Mouse (Mus musculus) cerebellum, adult 2 months (tissue): Measurements from ENCODE around the gene Pck2. TPM values are rescaled to one million over a fixed set of nuclear protein-coding genes. Genes with fewer than 3 reads are reported as not detected.
A peak's percentile ranks its signal among the peaks of the same experiment; 100 is the strongest.

Experiments used
- DNase-seq, 2 experiments: peaks; one replicate each; pipeline ENCODE4 v3.0.0; 2021
- H3K27ac ChIP-seq: fragments of 200-500 bp; 2 replicates; pipeline ENCODE4 v1.5.1; 2012; ENCODE audit warnings: low read length, control low read depth, inconsistent platforms; ENCODE audit not compliant: insufficient read depth
- H3K27me3 ChIP-seq: fragments of 200-500 bp; 2 replicates; pipeline ENCODE4 v1.6.1; 2012; ENCODE audit warnings: inconsistent platforms, mild to moderate bottlenecking, low read length, moderate library complexity; ENCODE audit not compliant: control insufficient read depth, insufficient read depth
- H3K4me1 ChIP-seq: fragments of 200-500 bp; 2 replicates; pipeline ENCODE4 v1.6.1; 2011; ENCODE audit warnings: low read length; ENCODE audit not compliant: control insufficient read depth, insufficient read depth
- H3K4me3 ChIP-seq: fragments of 200-500 bp; replicated peaks from 2 replicates; pipeline ENCODE3; 2011; ENCODE audit warnings: mild to moderate bottlenecking, low read depth, low read length, control low read depth; ENCODE audit not compliant: insufficient read depth
- CTCF ChIP-seq: fragments of 200-500 bp; IDR thresholded peaks from 2 replicates; pipeline ENCODE4 v1.5.1; 2011; ENCODE audit warnings: low read depth, mild to moderate bottlenecking, control low read depth, low read length, moderate library complexity, borderline replicate concordance; ENCODE audit not compliant: insufficient read depth
- POLR2A ChIP-seq: fragments of 200-500 bp; IDR thresholded peaks from 2 replicates; pipeline ENCODE4 v1.6.1; 2011; ENCODE audit warnings: low read length, control low read depth, borderline replicate concordance; ENCODE audit not compliant: insufficient read depth
- WGBS: fragments of 180-500 bp; shearing (Covaris S2); methylation state at CpG from one replicate; pipeline ENCODE4 v1.1.7; 2018; 5-methylcytosine and 5-hydroxymethylcytosine counted together
- polyA plus RNA-seq: library from polyadenylated mRNA; depleted of rRNA; stranded (reverse); fragments of >200 nt; gene quantifications from 2 replicates; pipeline ENCODE4 v1.2.3, GENCODE M21; 2012; rRNA removed

Gene Pck2
- polyA plus RNA-seq, 1 experiment = 44.8 TPM

DNA sequence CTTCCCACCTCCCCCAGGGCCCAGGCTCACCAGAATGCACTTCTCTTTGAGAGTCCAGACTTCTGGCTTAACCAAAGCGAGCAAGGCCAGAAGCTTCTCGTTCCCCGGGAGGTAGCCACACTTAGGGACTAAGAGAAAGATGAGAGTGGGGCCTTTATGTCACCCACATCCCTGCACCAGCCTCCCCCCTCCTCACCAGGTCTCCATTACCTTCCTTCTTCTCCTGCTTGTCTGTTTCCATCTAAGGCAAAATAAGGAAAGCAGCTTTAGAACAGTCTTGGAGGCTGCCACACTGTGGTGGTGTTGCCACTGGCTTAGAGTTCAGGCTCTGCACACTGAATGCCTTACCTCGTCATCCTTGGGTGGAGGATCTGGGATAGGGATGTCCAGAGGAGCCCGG, 49.2 kb downstream of the Pck2 start:
- Histone ChIP-seq H3K27me3 (no peaks in the 10 kb centered on the region), H3K4me1 (peaks cover 3% of the 10 kb centered on the region; the same call in 1 of the 2 replicates), H3K4me3 (no peak overlapping the region), H3K27ac (no peak overlapping the region)
- TF ChIP-seq POLR2A = no peak
- no peak for TF ChIP-seq CTCF
- 92% methylated on average over 5 of the region's 5 CpGs for WGBS
- no peak for DNase-seq

DNA sequence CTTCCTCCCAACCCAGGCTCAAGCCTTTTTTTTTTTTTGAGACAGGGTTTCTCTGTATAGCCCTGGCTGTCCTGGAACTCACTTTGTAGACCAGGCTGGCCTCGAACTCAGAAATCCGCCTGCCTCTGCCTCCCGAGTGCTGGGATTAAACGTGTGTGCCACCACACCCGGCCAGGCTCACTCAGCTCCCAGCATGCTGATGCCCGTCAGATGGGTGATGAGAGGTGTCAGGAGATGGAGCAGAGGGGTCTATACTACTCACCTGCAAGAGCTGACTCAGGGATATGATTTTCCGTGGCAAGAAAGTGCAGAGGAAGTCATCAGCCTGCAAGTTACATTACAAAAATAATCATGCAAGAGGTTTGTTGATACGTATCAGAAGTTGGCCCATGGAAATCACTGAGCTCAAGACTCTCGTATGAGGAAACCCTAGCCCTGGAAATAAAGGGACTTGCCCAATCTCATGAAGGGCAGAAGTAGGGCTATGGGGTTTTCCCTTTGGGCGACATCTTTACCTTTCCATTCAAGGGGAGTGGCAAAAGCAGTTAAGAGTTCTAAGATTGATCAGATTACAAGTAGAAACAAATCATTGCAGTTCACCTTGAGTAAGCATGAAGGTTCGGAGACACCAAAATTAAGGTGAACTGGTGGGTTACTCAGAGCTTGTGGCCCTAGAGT, 49.8 kb downstream of the Pck2 start:
- H3K4me1 ChIP-seq = peaks cover 3% of the 10 kb centered on the region; the same call in 1 of the 2 replicates
- WGBS = 84% methylated on average over 11 of the region's 11 CpGs
- DNase-seq = no peak
- no peak overlapping the region for H3K4me3 ChIP-seq
- no peak overlapping the region for H3K27ac ChIP-seq
- H3K27me3 ChIP-seq = no peaks in the 10 kb centered on the region
- TF ChIP-seq CTCF = no peak
- TF ChIP-seq POLR2A = no peak

DNA sequence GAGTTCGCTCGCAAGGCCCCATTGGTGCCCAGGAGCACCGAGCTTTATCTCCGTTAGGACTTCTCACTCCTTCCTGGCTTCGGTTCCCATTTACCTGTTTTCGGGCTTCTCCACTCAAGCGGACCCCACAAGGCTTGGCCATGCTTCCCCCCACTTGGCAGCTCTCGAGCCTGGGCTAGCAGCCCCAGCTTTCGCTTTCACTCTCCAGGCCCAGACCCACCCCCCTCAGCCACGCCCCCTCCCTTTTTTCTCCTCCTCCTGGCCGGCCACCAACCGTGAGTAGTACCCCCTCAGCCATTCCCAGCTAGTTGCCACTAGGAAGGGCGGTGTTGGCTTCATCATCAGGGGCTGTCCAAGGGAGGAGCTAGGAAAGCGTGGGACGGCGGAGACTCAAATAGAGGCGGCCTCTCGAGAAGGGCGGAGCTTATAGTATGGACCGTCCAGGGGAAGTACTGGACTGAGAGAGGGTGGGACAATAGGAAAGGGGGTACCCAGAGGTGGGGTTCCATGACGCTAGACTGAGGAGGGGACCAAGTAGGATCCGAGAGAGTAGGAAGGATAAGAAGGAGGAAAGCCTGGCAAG, 50.8 kb downstream of the Pck2 start, which contains the start of gene Psme2:
Gene Psme2 (minus strand): TSS at position 366 of the 583 bp plus-strand sequence.
- WGBS = under 1% methylated on average over 21 of the region's 22 CpGs
- H3K4me1 ChIP-seq = no peaks in the 10 kb centered on the region
- no peaks in the 10 kb centered on the region for H3K27me3 ChIP-seq
- H3K27ac ChIP-seq = peak within 1 kb of the TSS; percentile 70
- DNase-seq = peak; percentile 82 to 87
- H3K4me3 ChIP-seq = peak within 1 kb of the TSS; percentile 89
- TF ChIP-seq POLR2A = no peak
- TF ChIP-seq CTCF = no peak

DNA sequence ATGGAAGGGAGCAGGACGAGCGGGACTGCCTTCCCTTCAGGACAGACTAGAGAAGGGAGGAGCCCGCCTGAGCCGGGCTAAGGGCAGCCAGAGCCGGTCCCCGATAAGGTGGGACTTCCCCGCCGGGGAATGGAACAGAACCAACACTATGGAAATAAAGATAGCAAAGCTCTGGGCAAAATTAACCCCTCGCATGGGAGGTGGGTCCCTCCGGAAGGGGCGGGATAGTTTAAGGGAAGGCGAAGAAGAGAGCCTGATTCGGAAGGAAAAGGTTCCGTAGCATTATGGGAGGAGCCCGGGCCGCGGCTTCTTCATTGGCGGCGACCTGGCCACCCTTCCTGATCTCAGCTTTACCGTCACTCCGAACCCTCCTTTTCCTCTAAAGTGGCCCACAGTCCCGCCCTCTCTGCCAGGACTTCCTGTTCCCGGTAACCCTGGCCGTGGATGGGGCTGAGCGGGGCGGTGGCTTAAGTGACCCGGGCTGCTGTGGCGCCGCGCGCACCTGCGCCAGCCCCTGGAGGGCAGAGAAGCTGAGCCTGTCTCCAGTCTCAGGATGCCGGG, 51.3 kb downstream of the Pck2 start, which contains the start of gene Rnf31:
Gene Rnf31 (plus strand): TSS at position 378 of the 561 bp plus-strand sequence.
- Histone ChIP-seq H3K4me3 (peak within 1 kb of the TSS; percentile 89), H3K27ac (peak within 1 kb of the TSS; percentile 70), H3K4me1 (no peaks in the 10 kb centered on the region), H3K27me3 (no peaks in the 10 kb centered on the region)
- DNase-seq = peak; percentile 92 to 96
- no peak for TF ChIP-seq CTCF
- TF ChIP-seq POLR2A = peak; percentile 72
- WGBS = under 1% methylated on average over 33 of the region's 33 CpGs

DNA sequence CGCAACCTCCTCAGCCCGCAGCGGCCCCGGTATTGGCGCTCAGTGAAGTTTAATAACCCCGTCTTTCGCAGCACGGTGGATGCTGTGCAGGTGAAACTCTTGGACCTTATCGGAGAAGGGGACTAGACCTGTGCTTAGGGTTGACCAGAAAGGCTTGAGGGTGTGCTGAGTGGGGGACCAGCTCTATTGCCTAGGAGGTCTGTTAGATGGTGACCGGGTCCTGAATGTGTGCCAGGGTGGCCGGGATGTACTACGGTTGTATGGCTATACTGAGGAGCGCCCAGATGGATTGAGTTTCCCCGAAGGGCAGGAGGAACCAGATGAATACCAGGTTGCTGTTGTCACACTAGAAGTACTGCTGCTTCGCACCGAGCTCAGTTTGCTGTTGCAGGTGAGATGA, 52.2 kb downstream of the Pck2 start:
- peak; percentile 37 to 42 for DNase-seq
- Histone ChIP-seq H3K27ac (no peak overlapping the region), H3K4me3 (peak overlapping the region; percentile 89), H3K4me1 (no peaks in the 10 kb centered on the region), H3K27me3 (no peaks in the 10 kb centered on the region)
- WGBS = 2% methylated on average over 16 of the region's 16 CpGs
- TF ChIP-seq CTCF (no peak), POLR2A (no peak)

GRCm38 (mm10) chr14:55596036-55596690, 56.1 kb downstream of the Pck2 start:
- no peak for DNase-seq
- TF ChIP-seq CTCF (no peak), POLR2A (no peak)

GRCm38 (mm10) chr14:55598521-55599390, 58.7 kb downstream of the Pck2 start:
- Histone ChIP-seq H3K4me1 (0 out of 2 replicates have a peak, but pooled peaks cover 3% of the 10 kb centered on the region), H3K27me3 (no peaks in the 10 kb centered on the region), H3K27ac (no peak overlapping the region), H3K4me3 (no peak overlapping the region)
- TF ChIP-seq POLR2A = no peak
- TF ChIP-seq CTCF = no peak
- DNase-seq = no peak
- 88% methylated on average over 21 of the region's 21 CpGs for WGBS

More at GRCm38 (mm10) chr14:55596036-55596690, 56.1 kb downstream of the Pck2 start:
- 39% methylated on average over 13 of the region's 13 CpGs for WGBS
- Histone ChIP-seq H3K27me3 (no peaks in the 10 kb centered on the region), H3K27ac (no peak overlapping the region), H3K4me3 (no peak overlapping the region), H3K4me1 (no peaks in the 10 kb centered on the region)

Other genes starting within 250 kb of the Pck2 start
- 18.5 and 18.7 TPM in 2 replicates for gene Dhrs4, start 61.5 kb upstream of the Pck2 start, polyA plus RNA-seq
- gene Carmil3, start 49.6 kb upstream of the Pck2 start, polyA plus RNA-seq = 109 and 119 TPM in 2 replicates
- 39.8 and 56.8 TPM in 2 replicates for gene Cpne6, start 29.8 kb upstream of the Pck2 start, polyA plus RNA-seq
- gene Nrl, start 15.3 kb upstream of the Pck2 start, polyA plus RNA-seq = 0.33 and 0.56 TPM in 2 replicates
- gene Dcaf11, start 19.7 kb downstream of the Pck2 start, polyA plus RNA-seq = 115 and 127 TPM in 2 replicates
- 0.97 TPM in 2 replicates for gene A730061H03Rik, start 20.1 kb downstream of the Pck2 start, polyA plus RNA-seq
- not detected in 2 replicates for gene Fitm1, start 35.4 kb downstream of the Pck2 start, polyA plus RNA-seq
- gene Psme1, start 37.9 kb downstream of the Pck2 start, polyA plus RNA-seq = 38.4 and 40.7 TPM in 2 replicates
- 90.9 and 92.8 TPM in 2 replicates for gene Emc9, start 45.0 kb downstream of the Pck2 start, polyA plus RNA-seq
- 43.1 and 46.8 TPM in 2 replicates for gene Psme2, start 50.8 kb downstream of the Pck2 start, polyA plus RNA-seq
- 31.1 and 32.9 TPM in 2 replicates for gene Rnf31, start 51.4 kb downstream of the Pck2 start, polyA plus RNA-seq
- gene Irf9, start 63.3 kb downstream of the Pck2 start, polyA plus RNA-seq = 18.4 and 20.3 TPM in 2 replicates
- 71.2 and 79.1 TPM in 2 replicates for gene Rec8, start 77.8 kb downstream of the Pck2 start, polyA plus RNA-seq
- gene Ipo4, start 95.7 kb downstream of the Pck2 start, polyA plus RNA-seq = 150 and 151 TPM in 2 replicates
- 4.9 and 5.6 TPM in 2 replicates for gene Gm49378, start 97.6 kb downstream of the Pck2 start, polyA plus RNA-seq
- 35.3 and 40.1 TPM in 2 replicates for gene Tm9sf1, start 103.5 kb downstream of the Pck2 start, polyA plus RNA-seq
- 0.40 and 0.61 TPM in 2 replicates for gene Tssk4, start 109.9 kb downstream of the Pck2 start, polyA plus RNA-seq
- 44.8 and 44.9 TPM in 2 replicates for gene Mdp1, start 120.2 kb downstream of the Pck2 start, polyA plus RNA-seq
- 29.2 and 29.6 TPM in 2 replicates for gene Gmpr2, start 131.7 kb downstream of the Pck2 start, polyA plus RNA-seq
- 414 and 434 TPM in 2 replicates for gene Nedd8, start 131.9 kb downstream of the Pck2 start, polyA plus RNA-seq
- gene Tinf2, start 141.6 kb downstream of the Pck2 start, polyA plus RNA-seq = 36.0 and 38.5 TPM in 2 replicates
- 0.07 and 0.08 TPM in 2 replicates for gene Tgm1, start 173.7 kb downstream of the Pck2 start, polyA plus RNA-seq
- gene Rabggta, start 182.0 kb downstream of the Pck2 start, polyA plus RNA-seq = 64.1 and 66.8 TPM in 2 replicates
- gene Dhrs1, start 205.4 kb downstream of the Pck2 start, polyA plus RNA-seq = 113 and 122 TPM in 2 replicates
- gene Nop9, start 205.4 kb downstream of the Pck2 start, polyA plus RNA-seq = 10.7 and 10.8 TPM in 2 replicates
- gene Cideb, start 218.2 kb downstream of the Pck2 start, polyA plus RNA-seq = 10.5 and 15.2 TPM in 2 replicates
- 0.07 and 0.08 TPM in 2 replicates for gene Ltb4r2, start 221.2 kb downstream of the Pck2 start, polyA plus RNA-seq
- gene Ltb4r1, start 225.7 kb downstream of the Pck2 start, polyA plus RNA-seq = 0.33 and 0.36 TPM in 2 replicates
- gene Adcy4, start 243.8 kb downstream of the Pck2 start, polyA plus RNA-seq = 4.0 and 4.1 TPM in 2 replicates
- gene Ripk3, start 248.6 kb downstream of the Pck2 start, polyA plus RNA-seq = 0.39 and 0.60 TPM in 2 replicates